Mouse (Mus musculus) embryonic facial prominence, embryonic 12.5 days (tissue): Measurements from ENCODE around the gene Nelfcd. TPM values are rescaled to one million over a fixed set of nuclear protein-coding genes. Genes with fewer than 3 reads are reported as not detected.

Source experiments
- ATAC-seq: fragments of 200-750 bp; cut with Nextera tagmentation; 2 replicates; pipeline ENCODE4 v1.8.0; 2017; ENCODE audit not compliant: insufficient number of reproducible peaks, insufficient read depth, low FRiP score, low TSS enrichment
- H3K27ac ChIP-seq: fragments of 300-500 bp; sonication (generic); 2 replicates; pipeline ENCODE4 v1.5.1; 2016; ENCODE audit warnings: mild to moderate bottlenecking
- H3K27me3 ChIP-seq: fragments of 300-500 bp; sonication (generic); 2 replicates; pipeline ENCODE4 v1.6.1; 2016; ENCODE audit warnings: mild to moderate bottlenecking, moderate library complexity
- H3K36me3 ChIP-seq: fragments of 300-500 bp; sonication (generic); 2 replicates; pipeline ENCODE4 v1.6.1; 2016; ENCODE audit warnings: mild to moderate bottlenecking
- H3K4me1 ChIP-seq: fragments of 300-500 bp; sonication (generic); 2 replicates; pipeline ENCODE4 v1.6.1; 2016
- H3K4me2 ChIP-seq: fragments of 300-500 bp; sonication (generic); replicated peaks from 2 replicates; pipeline ENCODE4 v1.6.1; 2016; ENCODE audit warnings: mild to moderate bottlenecking, moderate library complexity
- H3K4me3 ChIP-seq: fragments of 300-500 bp; sonication (generic); 2 replicates; pipeline ENCODE4 v1.5.1; 2016; ENCODE audit warnings: mild to moderate bottlenecking
- H3K9ac ChIP-seq: fragments of 300-500 bp; sonication (generic); 2 replicates; pipeline ENCODE4 v1.6.1; 2016; ENCODE audit warnings: mild to moderate bottlenecking, moderate library complexity
- H3K9me3 ChIP-seq: fragments of 300-500 bp; sonication (generic); 2 replicates; pipeline ENCODE4 v1.6.1; 2016; ENCODE audit warnings: mild to moderate bottlenecking, moderate library complexity
- WGBS: fragments of 180-500 bp; shearing (Covaris S2); methylation state at CpG from one replicate; pipeline ENCODE4 v1.1.7; 2016; 5-methylcytosine and 5-hydroxymethylcytosine counted together
- polyA plus RNA-seq: library from polyadenylated mRNA; unstranded; fragments of >200 nt; fragmentation: Nextera tagmentation; extraction: Ambion mirVana; gene quantifications from 2 replicates; pipeline ENCODE4 v1.2.1, GENCODE M21; 2016

The Nelfcd gene
- polyA plus RNA-seq, 1 experiment from 2014 or later = 177 TPM

- Histone ChIP-seq H3K4me1 (peaks cover 10% of the 10 kb centered on the region; the same call in 1 of the 2 replicates), H3K27me3 (no peaks in the 10 kb centered on the region), H3K9ac (no peak within 1 kb of the TSS), H3K27ac (no peak within 1 kb of the TSS), H3K4me2 (no peak within 1 kb of the TSS), H3K4me3 (no peak within 1 kb of the TSS), H3K9me3 (no peaks in the 10 kb centered on the region), H3K36me3 (no peaks in the 10 kb centered on the region)
- 79% methylated on average over 4 of the region's 4 CpGs for WGBS
- no peak for ATAC-seq
These were observed 34.7 kb downstream of the Nelfcd start, which contains the start of gene Tubb1 for GRCm38 (mm10) chr2:174450353-174450752. TSS of gene Tubb1 (plus strand) at chr2:174450695.

- Histone ChIP-seq H3K4me1 (no peaks in the 10 kb centered on the region), H3K4me3 (no peak overlapping the region), H3K9me3 (no peaks in the 10 kb centered on the region), H3K36me3 (no peaks in the 10 kb centered on the region), H3K9ac (no peak overlapping the region), H3K4me2 (no peak overlapping the region), H3K27ac (no peak overlapping the region), H3K27me3 (no peaks in the 10 kb centered on the region)
- WGBS = 81% methylated on average over 7 of the region's 7 CpGs
- no peak for ATAC-seq
These were observed 38.1 kb downstream of the Nelfcd start for GRCm38 (mm10) chr2:174453681-174454080.

- H3K27ac ChIP-seq = no peak overlapping the region
- H3K36me3 ChIP-seq = peaks cover 23% of the 10 kb centered on the region
- no peak overlapping the region for H3K4me2 ChIP-seq
- 0 out of 2 replicates have a peak, but pooled peaks cover 5% of the 10 kb centered on the region for H3K4me1 ChIP-seq
- 80% methylated on average over 2 of the region's 2 CpGs for whole genome bisulfite sequencing
- no peak overlapping the region for H3K4me3 ChIP-seq
- no peak overlapping the region for H3K9ac ChIP-seq
- H3K27me3 ChIP-seq = no peaks in the 10 kb centered on the region
- ATAC-seq = no peak
- no peaks in the 10 kb centered on the region for H3K9me3 ChIP-seq
These were observed 43.8 kb downstream of the Nelfcd start for GRCm38 (mm10) chr2:174459365-174459764.

- Histone ChIP-seq H3K27me3 (no peaks in the 10 kb centered on the region), H3K27ac (0 out of 2 replicates have a peak overlapping the region, but pooled peaks have one; percentile 67), H3K36me3 (peaks cover 46% of the 10 kb centered on the region), H3K4me3 (peak overlapping the region; percentile 87), H3K4me1 (0 out of 2 replicates have a peak, but pooled peaks cover 5% of the 10 kb centered on the region), H3K9me3 (no peaks in the 10 kb centered on the region), H3K4me2 (peak overlapping the region; percentile 87), H3K9ac (peak overlapping the region; percentile 79)
- ATAC-seq = peak; percentile 13; the same call in 1 of the 2 replicates
- 44% methylated on average over 10 of the region's 10 CpGs for WGBS
These were observed 47.8 kb downstream of the Nelfcd start for GRCm38 (mm10) chr2:174463370-174463769.

- Histone ChIP-seq H3K9me3 (no peaks in the 10 kb centered on the region), H3K27ac (0 out of 2 replicates have a peak within 1 kb of the TSS, but pooled peaks have one; percentile 67), H3K9ac (peak within 1 kb of the TSS; percentile 79), H3K4me2 (peak within 1 kb of the TSS; percentile 87), H3K4me3 (peak within 1 kb of the TSS; percentile 87), H3K36me3 (peaks cover 46% of the 10 kb centered on the region), H3K4me1 (0 out of 2 replicates have a peak, but pooled peaks cover 5% of the 10 kb centered on the region), H3K27me3 (no peaks in the 10 kb centered on the region)
- WGBS = 2% methylated on average over 48 of the region's 48 CpGs
- ATAC-seq = peak; percentile 97
These were observed 48.4 kb downstream of the Nelfcd start, which contains the start of gene Atp5e for GRCm38 (mm10) chr2:174463789-174464523. TSS of gene Atp5e (minus strand) at chr2:174464105.

GRCm38 (mm10) chr2:174470333-174470732 lies 54.7 kb downstream of the Nelfcd start:
- no peaks in the 10 kb centered on the region for H3K9me3 ChIP-seq
- H3K36me3 ChIP-seq = peaks cover 32% of the 10 kb centered on the region
- no peak overlapping the region for H3K4me2 ChIP-seq
- H3K9ac ChIP-seq = no peak overlapping the region
- no peak for ATAC-seq
- no peak overlapping the region for H3K27ac ChIP-seq
- H3K4me1 ChIP-seq = peaks cover 12% of the 10 kb centered on the region; the same call in 1 of the 2 replicates
- no peaks in the 10 kb centered on the region for H3K27me3 ChIP-seq
- H3K4me3 ChIP-seq = no peak overlapping the region
- 83% methylated on average over 4 of the region's 4 CpGs for WGBS

- H3K9ac ChIP-seq = no peak overlapping the region
- H3K4me3 ChIP-seq = no peak overlapping the region
- no peak for ATAC-seq
- H3K36me3 ChIP-seq = peaks cover 26% of the 10 kb centered on the region
- H3K4me2 ChIP-seq = no peak overlapping the region
- no peak overlapping the region for H3K27ac ChIP-seq
- H3K4me1 ChIP-seq = peaks cover 12% of the 10 kb centered on the region; the same call in 1 of the 2 replicates
- no peaks in the 10 kb centered on the region for H3K27me3 ChIP-seq
- 94% methylated on average over 7 of the region's 7 CpGs for WGBS
- H3K9me3 ChIP-seq = no peaks in the 10 kb centered on the region
These were observed 55.3 kb downstream of the Nelfcd start for GRCm38 (mm10) chr2:174470786-174471405.

GRCm38 (mm10) chr2:174472407-174472806 lies 56.8 kb downstream of the Nelfcd start:
- H3K4me2 ChIP-seq = peak overlapping the region; percentile 76
- WGBS = 8% methylated on average over 30 of the region's 30 CpGs
- peak; percentile 35; the same call in 1 of the 2 replicates for ATAC-seq
- H3K9ac ChIP-seq = peak overlapping the region; percentile 84
- no peaks in the 10 kb centered on the region for H3K27me3 ChIP-seq
- peak overlapping the region; percentile 77; the same call in 1 of the 2 replicates for H3K27ac ChIP-seq
- H3K36me3 ChIP-seq = peaks cover 13% of the 10 kb centered on the region
- H3K4me3 ChIP-seq = peak overlapping the region; percentile 80
- H3K4me1 ChIP-seq = peaks cover 12% of the 10 kb centered on the region; the same call in 1 of the 2 replicates
- no peaks in the 10 kb centered on the region for H3K9me3 ChIP-seq

- H3K36me3 ChIP-seq = peaks cover 11% of the 10 kb centered on the region
- H3K4me1 ChIP-seq = peaks cover 12% of the 10 kb centered on the region; the same call in 1 of the 2 replicates
- WGBS = 1% methylated on average over 53 of the region's 53 CpGs
- peak within 1 kb of the TSS; percentile 84 for H3K9ac ChIP-seq
- H3K27ac ChIP-seq = peak within 1 kb of the TSS; percentile 77
- H3K4me3 ChIP-seq = peak within 1 kb of the TSS; percentile 80
- peak; percentile 96 for ATAC-seq
- peak within 1 kb of the TSS; percentile 76 for H3K4me2 ChIP-seq
- H3K9me3 ChIP-seq = no peaks in the 10 kb centered on the region
- H3K27me3 ChIP-seq = no peaks in the 10 kb centered on the region
These were observed 57.4 kb downstream of the Nelfcd start, which contains the start of gene Prelid3b for GRCm38 (mm10) chr2:174472818-174473549. TSS of gene Prelid3b (minus strand) at chr2:174473081.

GRCm38 (mm10) chr2:174473550-174473927 lies 57.9 kb downstream of the Nelfcd start:
- no peaks in the 10 kb centered on the region for H3K27me3 ChIP-seq
- peaks cover 11% of the 10 kb centered on the region for H3K36me3 ChIP-seq
- peak overlapping the region; percentile 77 for H3K27ac ChIP-seq
- WGBS = 69% methylated on average over 5 of the region's 5 CpGs
- H3K4me2 ChIP-seq = peak overlapping the region; percentile 76
- H3K9me3 ChIP-seq = no peaks in the 10 kb centered on the region
- no peak for ATAC-seq
- H3K4me3 ChIP-seq = peak overlapping the region; percentile 80
- peaks cover 12% of the 10 kb centered on the region; the same call in 1 of the 2 replicates for H3K4me1 ChIP-seq
- H3K9ac ChIP-seq = peak overlapping the region; percentile 63
